Mouse (Mus musculus) CH12.LX (cell line): ENCODE measurements at regions not wholly inside any gene's neighbourhood (a gene's known extent, or its start where the extent isn't known, plus 50 kb on each side); places are given as distances from the start of the nearest gene placed in this dataset.

Experiments used
- DNase-seq: peaks from one replicate; pipeline ENCODE4 v3.0.0-alpha.2; 2013; ENCODE audit errors: extremely low read depth
- H3K27ac ChIP-seq: 2 replicates; pipeline ENCODE4 v1.5.1; 2012; ENCODE audit warnings: low read depth, mild to moderate bottlenecking, control low read depth, moderate library complexity; ENCODE audit not compliant: insufficient read depth
- H3K27me3 ChIP-seq: replicated peaks from 2 replicates; pipeline ENCODE3; 2012; ENCODE audit warnings: inconsistent platforms
- H3K36me3 ChIP-seq, 2 experiments: replicated peaks in 1 of 2; 2 replicates each; pipeline versions ENCODE3 to v1.6.1; 2012; ENCODE audit warnings: inconsistent platforms in 1 of 2, low read length in 1 of 2, mild to moderate bottlenecking in 1 of 2, mixed read lengths in 1 of 2, moderate library complexity in 1 of 2; ENCODE audit not compliant: control insufficient read depth in 1 of 2, insufficient read depth in 1 of 2
- H3K4me1 ChIP-seq, 2 experiments: 2 replicates each; pipeline ENCODE4 v1.6.1; 2012; ENCODE audit warnings: inconsistent platforms in 1 of 2, moderate library complexity in 1 of 2; ENCODE audit not compliant: insufficient read depth in 2 of 2, control insufficient read depth in 1 of 2
- H3K4me2 ChIP-seq: 2 replicates; pipeline ENCODE4 v1.6.1; 2012; ENCODE audit warnings: low read depth, mild to moderate bottlenecking, control low read depth; ENCODE audit not compliant: poor library complexity, insufficient read depth, severe bottlenecking
- H3K4me3 ChIP-seq, 3 experiments: fragments of 150-350 bp in 1 of 3; sonication (generic) in 1 of 3; replicated peaks in 1 of 3; 2 replicates each; pipeline versions ENCODE3 to v1.5.1; 2011 to 2012; ENCODE audit warnings: low read depth in 2 of 3, low read length in 2 of 3, mild to moderate bottlenecking in 2 of 3, moderate library complexity in 2 of 3, control low read depth in 1 of 3, improper control_type of control experiment in 1 of 3, inconsistent platforms in 1 of 3, mixed read lengths in 1 of 3; ENCODE audit not compliant: poor library complexity in 1 of 3
- H3K79me2 ChIP-seq: replicated peaks from 2 replicates; pipeline ENCODE4 v1.6.1; 2012; ENCODE audit warnings: mild to moderate bottlenecking, moderate library complexity; ENCODE audit not compliant: control insufficient read depth, poor library complexity, insufficient read depth, severe bottlenecking; ENCODE audit errors: extremely low read depth
- H3K9ac ChIP-seq: 2 replicates; pipeline ENCODE4 v1.6.1; 2012; ENCODE audit warnings: low read depth, mild to moderate bottlenecking, control low read depth, moderate library complexity; ENCODE audit not compliant: insufficient read depth
- H3K9me3 ChIP-seq: replicated peaks from 2 replicates; pipeline ENCODE3; 2012; ENCODE audit warnings: low read length, inconsistent platforms, mixed read lengths
- BHLHE40 ChIP-seq: IDR thresholded peaks from 2 replicates; pipeline ENCODE4 v1.6.1; 2011; ENCODE audit warnings: mild to moderate bottlenecking, low read depth, low read length, improper control_type of control experiment
- CHD1 ChIP-seq: IDR thresholded peaks from 2 replicates; pipeline ENCODE4 v1.6.1; 2012; ENCODE audit warnings: low read depth, low read length, improper control_type of control experiment, inconsistent platforms
- CHD2 ChIP-seq: IDR thresholded peaks from 2 replicates; pipeline ENCODE4 v1.6.1; 2011; ENCODE audit warnings: low read length, improper control_type of control experiment
- CTCF ChIP-seq, 2 experiments: IDR thresholded peaks in 1 of 2; conservative IDR thresholded peaks in 1 of 2; 2 replicates each; pipeline ENCODE4 v1.5.1; 2011 to 2012; ENCODE audit warnings: low read depth in 2 of 2, low read length in 2 of 2, improper control_type of control experiment in 1 of 2, inconsistent platforms in 1 of 2, mild to moderate bottlenecking in 1 of 2, moderate library complexity in 1 of 2
- E2F4 ChIP-seq: IDR thresholded peaks from 2 replicates; pipeline ENCODE4 v1.6.1; 2011; ENCODE audit warnings: low read depth, low read length, improper control_type of control experiment; ENCODE audit not compliant: insufficient replicate concordance
- EP300 ChIP-seq: IDR thresholded peaks from 2 replicates; pipeline ENCODE4 v1.6.1; 2011; ENCODE audit warnings: low read length, improper control_type of control experiment
- ETS1 ChIP-seq: conservative IDR thresholded peaks from 2 replicates; pipeline ENCODE4 v1.6.1; 2012; ENCODE audit warnings: low read depth, mild to moderate bottlenecking, inconsistent platforms, low read length, improper control_type of control experiment, moderate library complexity
- IRF4 ChIP-seq: IDR thresholded peaks from 2 replicates; pipeline ENCODE4 v1.6.1; 2014; ENCODE audit warnings: low read depth, mild to moderate bottlenecking, inconsistent platforms, low read length, improper control_type of control experiment
- JUN ChIP-seq: IDR thresholded peaks from 2 replicates; pipeline ENCODE4 v1.6.1; 2011; ENCODE audit warnings: low read depth, mild to moderate bottlenecking, low read length, improper control_type of control experiment, moderate library complexity; ENCODE audit not compliant: insufficient read depth
- MAFK ChIP-seq: IDR thresholded peaks from 2 replicates; pipeline ENCODE4 v1.6.1; 2011; ENCODE audit warnings: low read length, improper control_type of control experiment; ENCODE audit not compliant: insufficient replicate concordance
- MAX ChIP-seq: IDR thresholded peaks from 2 replicates; pipeline ENCODE4 v1.6.1; 2011; ENCODE audit warnings: low read length, improper control_type of control experiment
- MEF2A ChIP-seq: IDR thresholded peaks from 2 replicates; pipeline ENCODE4 v1.6.1; 2014; ENCODE audit warnings: low read depth, mild to moderate bottlenecking, inconsistent platforms, low read length, improper control_type of control experiment, borderline replicate concordance
- MXI1 ChIP-seq: IDR thresholded peaks from 2 replicates; pipeline ENCODE4 v1.6.1; 2011; ENCODE audit warnings: mild to moderate bottlenecking, low read depth, low read length, improper control_type of control experiment
- MYC ChIP-seq: IDR thresholded peaks from 2 replicates; pipeline ENCODE4 v1.6.1; 2011; ENCODE audit warnings: low read depth, mild to moderate bottlenecking, improper control_type of control experiment, low read length
- NELFE ChIP-seq: IDR thresholded peaks from 2 replicates; pipeline ENCODE4 v1.6.1; 2011; ENCODE audit warnings: low read depth, low read length, improper control_type of control experiment
- NRF1 ChIP-seq: IDR thresholded peaks from 2 replicates; pipeline ENCODE4 v1.6.1; 2014; ENCODE audit warnings: low read depth, mild to moderate bottlenecking, inconsistent platforms, low read length, improper control_type of control experiment, moderate library complexity
- PAX5 ChIP-seq: IDR thresholded peaks from 2 replicates; pipeline ENCODE4 v1.6.1; 2012; ENCODE audit warnings: low read length, inconsistent platforms, mixed read lengths
- POLR2A ChIP-seq: IDR thresholded peaks from 2 replicates; pipeline ENCODE4 v1.6.1; 2011; ENCODE audit warnings: low read depth, mild to moderate bottlenecking, improper control_type of control experiment, low read length
- SMC3 ChIP-seq: IDR thresholded peaks from 2 replicates; pipeline ENCODE4 v1.6.1; 2011; ENCODE audit warnings: low read depth, low read length, improper control_type of control experiment
- TCF12 ChIP-seq: IDR thresholded peaks from 2 replicates; pipeline ENCODE4 v1.6.1; 2014; ENCODE audit warnings: low read depth, mild to moderate bottlenecking, inconsistent platforms, low read length, improper control_type of control experiment
- USF1 ChIP-seq: IDR thresholded peaks from 2 replicates; pipeline ENCODE4 v1.6.1; 2014; ENCODE audit warnings: low read depth, mild to moderate bottlenecking, inconsistent platforms, low read length, improper control_type of control experiment
- USF2 ChIP-seq: conservative IDR thresholded peaks from 2 replicates; pipeline ENCODE4 v1.6.1; 2011; ENCODE audit warnings: low read depth, low read length, improper control_type of control experiment
- ZC3H11A ChIP-seq: IDR thresholded peaks from 2 replicates; pipeline ENCODE4 v1.6.1; 2012; ENCODE audit warnings: low read depth, mild to moderate bottlenecking, inconsistent platforms, low read length, improper control_type of control experiment
- ZMIZ1 ChIP-seq: IDR thresholded peaks from 2 replicates; pipeline ENCODE4 v1.6.1; 2012; ENCODE audit warnings: low read depth, mild to moderate bottlenecking, inconsistent platforms, low read length, improper control_type of control experiment
- ZNF384 ChIP-seq: IDR thresholded peaks from 2 replicates; pipeline ENCODE4 v1.6.1; 2012; ENCODE audit warnings: low read depth, low read length, improper control_type of control experiment, inconsistent platforms
- dilution Hi-C: fragments of 300-500 bp; cut with MboI; formaldehyde crosslinking; loops from 2 replicates; pipeline ENCODE4 v1.14.3; 2020; ENCODE audit warnings: low sequenced_read_pairs; ENCODE audit not compliant: extremely low pct_unique_long_range_greater_than_20kb, extremely low pct_ligation_motif_present
- in situ Hi-C: fragments of 300-500 bp; cut with MboI; formaldehyde crosslinking; loops from 3 replicates; pipeline ENCODE4 v1.14.3; 2019; ENCODE audit warnings: low sequenced_read_pairs, low pct_ligation_motif_present, low pct_unique_long_range_greater_than_20kb, mixed read lengths

DNA sequence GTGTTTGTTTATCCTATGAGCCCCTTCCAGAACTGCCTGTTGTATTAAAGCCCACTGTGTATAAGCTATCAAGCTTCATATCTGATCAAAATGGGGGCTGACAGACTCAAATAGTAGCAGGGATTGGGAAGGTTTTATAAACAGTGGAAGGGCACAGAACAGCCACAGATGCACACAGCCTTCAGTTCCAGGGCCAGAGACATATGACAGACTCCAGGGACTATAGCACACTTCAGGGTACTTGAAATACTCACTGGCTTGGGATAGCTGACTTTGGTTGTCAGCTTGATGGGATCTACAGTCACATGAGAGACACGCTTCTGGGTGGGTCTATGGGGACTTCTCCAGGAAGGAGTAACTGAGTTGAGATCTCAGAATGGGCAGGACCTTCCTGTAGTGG lies 156.7 kb downstream of the Ipmk start:
- no peaks in the 10 kb centered on the region for H3K36me3 ChIP-seq
- H3K27me3 ChIP-seq = no peaks in the 10 kb centered on the region
- no peak overlapping the region for H3K4me2 ChIP-seq
- H3K9me3 ChIP-seq = no peaks in the 10 kb centered on the region
- dilution Hi-C loops (no loop called here), in situ Hi-C loops (no loop called here)
- no peak overlapping the region for H3K4me3 ChIP-seq
- H3K4me1 ChIP-seq = no peaks in the 10 kb centered on the region
- H3K9ac ChIP-seq = no peak overlapping the region
- no peak overlapping the region for H3K27ac ChIP-seq
- DNase-seq = no peak
- TF ChIP-seq MYC (no peak), CHD1 (no peak), MAFK (no peak), MAX (no peak), BHLHE40 (no peak), MXI1 (no peak), NRF1 (no peak), MEF2A (no peak), SMC3 (no peak)
- H3K79me2 ChIP-seq = no peaks in the 10 kb centered on the region

- Histone ChIP-seq H3K36me3 (no peaks in the 10 kb centered on the region), H3K4me2 (no peak overlapping the region), H3K4me3 (no peak overlapping the region), H3K4me1 (no peaks in the 10 kb centered on the region), H3K9me3 (peaks cover 2% of the 10 kb centered on the region), H3K9ac (no peak overlapping the region), H3K79me2 (no peaks in the 10 kb centered on the region), H3K27ac (no peak overlapping the region), H3K27me3 (no peaks in the 10 kb centered on the region)
- dilution Hi-C loops (no loop called here), in situ Hi-C loops (no loop called here)
- DNase-seq = no peak
- TF ChIP-seq PAX5 (no peak), IRF4 (no peak), TCF12 (no peak), ZC3H11A (no peak), MYC (no peak), POLR2A (no peak), EP300 (no peak), CTCF (conservative IDR thresholded peaks at IDR 0.05 in 1 of 2, IDR thresholded peaks at IDR 0.05 in 1 of 2; ENCODE audit: low read depth in 2 of 2, low read length in 2 of 2) (no peak), ZNF384 (no peak), USF1 (no peak), USF2 (no peak), JUN (no peak), SMC3 (no peak), ETS1 (no peak), NELFE (no peak), ZMIZ1 (no peak), CHD2 (no peak), MEF2A (no peak), E2F4 (no peak)
These were observed 177.7 kb downstream of the Ipmk start for GRCm38 (mm10) chr10:71525290-71525689.
